Mouse (Mus musculus) frontal cortex, postnatal 10 days (tissue): ENCODE measurements at regions not wholly inside any gene's neighbourhood (a gene's known extent, or its start where the extent isn't known, plus 50 kb on each side); places are given as distances from the start of the nearest gene placed in this dataset.

Experiments used
- DNase-seq, 2 experiments: peaks; one replicate each; pipeline ENCODE4 v3.0.0; 2022; ENCODE audit warnings: low spot score in 2 of 2, mixed read lengths in 1 of 2

GRCm38 (mm10) chr8:26687146-26687545 is 290.0 kb upstream of the Zfp703 start:
- peak in 1 of 2 experiments; percentile 23 for DNase-seq

GRCm38 (mm10) chr8:26688035-26688434 is 289.1 kb upstream of the Zfp703 start:
- DNase-seq, result no peak

GRCm38 (mm10) chr8:26688745-26689478 is 288.2 kb upstream of the Zfp703 start:
- no peak for DNase-seq

- DNase-seq, result no peak
Measured at GRCm38 (mm10) chr8:26689479-26690177, 287.5 kb upstream of the Zfp703 start.

GRCm38 (mm10) chr8:26690178-26690735 is 286.9 kb upstream of the Zfp703 start:
- no peak for DNase-seq

GRCm38 (mm10) chr8:26697579-26698084 is 279.5 kb upstream of the Zfp703 start:
- DNase-seq, result no peak

- peak; percentile 15 to 39 for DNase-seq
Measured at GRCm38 (mm10) chr8:26698580-26698979, 278.5 kb upstream of the Zfp703 start.

- DNase-seq, result no peak
Measured at GRCm38 (mm10) chr8:26706048-26706767, 270.9 kb upstream of the Zfp703 start.

- DNase-seq, result no peak
Measured at GRCm38 (mm10) chr8:26706768-26707156, 270.4 kb upstream of the Zfp703 start.

- no peak for DNase-seq
Measured at GRCm38 (mm10) chr8:26713836-26714235, 263.3 kb upstream of the Zfp703 start.

GRCm38 (mm10) chr8:26714714-26715113 is 262.4 kb upstream of the Zfp703 start:
- DNase-seq, result no peak

GRCm38 (mm10) chr8:26718409-26719355 is 258.4 kb upstream of the Zfp703 start:
- no peak for DNase-seq

- no peak for DNase-seq
Measured at GRCm38 (mm10) chr8:26722766-26723165, 254.4 kb upstream of the Zfp703 start.

- no peak for DNase-seq
Measured at GRCm38 (mm10) chr8:26724628-26725027, 252.5 kb upstream of the Zfp703 start.

GRCm38 (mm10) chr8:26725521-26725920 is 251.6 kb upstream of the Zfp703 start:
- no peak for DNase-seq

GRCm38 (mm10) chr8:26729351-26729750 is 247.8 kb upstream of the Zfp703 start:
- no peak for DNase-seq

- no peak for DNase-seq
Measured at GRCm38 (mm10) chr8:26731111-26731510, 246.0 kb upstream of the Zfp703 start.

- no peak for DNase-seq
Measured at GRCm38 (mm10) chr8:26744424-26744823, 232.7 kb upstream of the Zfp703 start.

- DNase-seq, result no peak
Measured at GRCm38 (mm10) chr8:26746811-26747210, 230.3 kb upstream of the Zfp703 start.

- DNase-seq, result no peak
Measured at GRCm38 (mm10) chr8:26747241-26747972, 229.7 kb upstream of the Zfp703 start.
